Mouse (Mus musculus): Measurements from ENCODE around the gene B230219D22Rik.

Gene B230219D22Rik

DNA sequence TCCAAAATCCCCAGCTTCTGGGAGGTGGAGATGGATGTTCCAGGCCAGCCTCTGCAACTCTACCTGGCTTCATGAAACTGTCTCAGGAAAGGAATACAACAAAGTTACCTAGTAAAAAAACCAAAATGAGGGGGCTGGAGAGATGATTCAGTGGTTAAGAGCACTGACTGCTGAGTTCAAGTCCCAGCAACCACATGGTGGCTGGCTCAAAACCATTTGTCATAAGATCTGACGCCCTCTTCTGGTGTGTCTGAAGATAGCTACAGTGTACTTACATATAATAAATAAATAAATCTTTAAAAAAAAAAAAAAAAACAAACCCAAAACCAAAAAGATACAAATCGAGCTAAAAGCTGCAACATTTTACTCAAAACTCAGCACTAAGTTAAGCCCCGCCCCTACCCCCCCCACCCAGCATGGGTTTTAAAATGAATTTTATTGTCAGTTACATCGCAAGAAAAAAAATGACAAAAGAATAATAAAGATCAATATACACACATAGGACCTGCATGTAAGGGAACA, 33.7 kb downstream of the B230219D22Rik start:
- DNase-seq (ENCODE audit: extremely low spot score, low spot score), result no peak

DNA sequence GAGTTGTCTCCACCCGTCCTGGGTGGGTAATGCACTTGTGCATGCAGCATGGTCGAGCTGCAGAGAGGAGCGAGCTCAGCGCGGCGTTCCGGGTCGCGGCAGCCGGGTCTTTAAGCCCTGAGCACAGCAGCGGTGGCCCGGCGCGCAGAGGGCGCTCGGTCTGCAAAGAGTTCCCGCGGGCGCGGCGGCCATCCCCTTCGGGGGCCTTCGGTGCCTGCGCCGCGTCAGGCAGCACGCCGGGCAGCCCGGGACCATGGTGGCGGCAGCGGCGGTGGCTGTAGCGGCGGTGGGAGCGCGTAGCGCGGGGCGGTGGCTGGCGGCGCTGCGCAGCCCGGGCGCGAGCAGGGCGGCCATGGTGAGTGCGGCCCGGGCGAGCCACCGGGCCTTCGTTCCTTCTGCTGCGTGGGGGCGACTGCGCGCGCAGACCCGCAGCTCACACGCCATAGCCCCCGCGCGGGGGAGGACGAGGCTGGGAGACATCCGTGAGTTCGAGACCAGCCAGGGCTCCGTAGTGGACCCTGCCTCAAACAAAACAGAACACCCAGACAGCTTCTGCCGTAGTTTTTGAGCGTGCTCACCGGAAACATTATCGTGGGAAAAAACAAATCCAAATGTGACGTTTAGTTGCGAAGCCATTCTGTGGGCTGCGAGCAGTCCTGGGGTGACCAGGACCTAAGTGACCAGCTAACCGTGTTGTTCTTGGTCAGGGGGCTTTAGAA, 34.4 kb downstream of the B230219D22Rik start, which contains the start of gene Pcbd2:
Gene Pcbd2 (plus strand): TSS at position 249 of the 719 bp plus-strand sequence.
- peak; percentile 90 for DNase-seq (ENCODE audit: extremely low spot score, low spot score)

DNA sequence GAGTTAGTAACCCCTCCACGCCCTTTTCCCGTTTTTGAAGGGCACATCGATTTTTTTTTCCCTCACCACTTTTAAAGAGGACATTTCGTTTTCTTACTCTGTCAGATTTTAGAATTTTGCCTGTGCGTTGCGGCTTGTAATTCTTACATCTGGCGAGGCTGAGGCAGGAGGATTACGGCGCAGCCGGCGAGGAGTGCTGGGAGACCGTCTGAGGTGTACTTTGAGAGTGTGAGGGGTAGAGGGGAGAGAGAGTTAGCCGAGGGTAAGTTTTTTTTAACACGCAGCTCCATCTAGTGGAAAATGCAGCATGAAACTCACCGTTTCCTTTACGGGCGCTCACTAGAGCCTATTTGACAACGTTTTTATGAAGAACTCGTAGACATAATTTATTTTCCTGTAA, 34.9 kb downstream of the B230219D22Rik start:
- DNase-seq (ENCODE audit: extremely low spot score, low spot score), result peak; percentile 71

DNA sequence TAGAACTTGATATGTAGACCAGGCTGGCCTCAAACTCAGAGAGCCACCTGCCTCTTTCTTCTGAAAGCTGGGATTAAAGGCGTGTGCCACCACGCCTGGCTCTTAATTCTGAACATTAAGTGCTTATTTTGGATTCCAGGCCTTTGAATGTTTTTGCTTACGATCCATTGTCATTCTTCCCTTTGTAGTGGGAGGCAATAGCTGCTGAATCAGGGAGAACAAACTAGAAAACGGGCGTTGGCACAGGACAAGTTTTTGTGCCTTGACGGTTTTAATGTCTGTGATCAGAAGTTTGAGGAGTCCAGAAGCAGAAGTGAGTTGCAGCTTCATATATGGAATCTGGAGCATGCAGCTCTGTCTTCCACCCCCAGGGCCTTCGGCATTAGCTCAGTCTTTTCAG, 37.8 kb downstream of the B230219D22Rik start:
- no peak for DNase-seq (ENCODE audit: extremely low spot score, low spot score)

DNA sequence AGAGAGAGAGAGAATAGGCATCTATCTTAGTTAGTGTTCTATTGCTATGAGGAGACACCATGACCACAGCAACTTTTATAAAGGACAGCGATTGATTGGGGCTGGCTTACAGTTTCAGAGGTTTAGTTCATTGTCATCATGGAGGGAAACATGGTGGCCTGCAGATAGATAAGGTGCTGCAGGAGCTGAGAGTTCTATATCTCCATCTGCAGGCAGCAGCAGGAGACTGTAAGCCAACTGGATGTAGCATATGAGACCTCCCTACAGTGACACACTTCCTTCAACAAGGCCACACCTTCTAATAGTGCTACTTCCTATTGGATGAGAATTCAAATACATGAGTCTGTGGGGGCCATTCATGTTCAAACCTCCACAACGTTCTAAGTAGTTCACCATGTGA, 39.2 kb downstream of the B230219D22Rik start:
- DNase-seq (ENCODE audit: extremely low spot score, low spot score), result no peak

DNA sequence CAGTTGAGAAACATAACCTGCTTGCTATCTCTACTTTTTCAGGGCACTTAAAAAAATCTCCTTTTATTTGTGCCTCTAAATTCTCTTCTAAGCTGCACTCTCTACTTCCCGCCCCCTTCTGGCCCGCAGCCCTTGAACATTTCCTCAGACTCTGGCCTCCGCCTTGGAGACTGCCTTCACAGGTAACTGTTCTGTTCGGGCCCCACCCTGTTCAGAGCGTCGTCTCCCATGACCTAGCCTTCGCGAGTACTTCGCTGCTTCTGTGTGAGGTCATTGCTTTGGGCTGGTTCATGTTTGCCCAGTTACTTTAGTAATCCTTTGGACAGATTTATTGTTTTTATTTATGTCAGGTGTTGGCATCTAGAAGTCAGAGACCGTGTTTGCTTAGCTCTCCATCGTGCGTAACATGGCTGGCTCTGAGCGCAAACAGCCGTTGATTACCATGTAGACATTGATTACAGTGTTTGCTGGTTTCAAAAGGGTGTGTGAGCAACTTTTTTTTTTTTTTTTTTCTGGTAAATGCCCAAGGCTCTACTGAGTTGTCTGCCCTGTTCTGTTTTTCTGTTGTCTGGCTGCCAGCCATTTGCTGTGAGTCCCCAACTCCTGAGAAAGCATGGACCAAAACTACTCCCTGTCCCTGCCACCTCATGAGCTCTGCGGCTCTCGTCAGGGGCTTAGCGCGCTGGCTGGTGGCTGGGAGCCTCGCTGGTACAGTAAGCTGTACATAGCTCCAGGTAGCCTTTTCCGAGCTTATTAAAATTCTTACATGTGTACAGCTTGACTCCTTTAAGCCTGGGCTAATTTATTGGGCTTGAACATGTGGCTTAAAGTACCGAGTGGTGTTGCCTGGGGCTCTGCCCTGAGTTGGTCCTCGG, 40.9 kb downstream of the B230219D22Rik start:
- no peak for DNase-seq (ENCODE audit: extremely low spot score, low spot score)

DNA sequence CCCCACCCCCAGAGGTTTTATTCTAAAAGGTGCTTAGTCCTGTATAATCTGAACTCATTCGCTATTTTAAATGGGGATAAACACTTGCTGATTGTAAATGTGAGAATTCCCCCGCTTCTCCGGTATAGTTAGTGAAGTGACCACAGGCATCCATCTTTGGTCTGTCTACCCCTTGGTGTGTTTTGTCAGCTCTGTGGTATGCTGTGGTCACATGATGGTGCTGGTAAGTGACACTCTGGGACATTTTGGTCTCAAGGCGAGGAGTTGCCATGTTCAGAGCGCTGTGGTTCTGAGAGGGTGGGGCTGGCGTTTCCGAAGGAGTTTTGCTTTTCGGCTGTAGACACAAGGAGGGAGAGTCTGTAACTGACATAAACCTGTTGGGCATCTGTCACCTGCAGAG, 45.0 kb downstream of the B230219D22Rik start:
- DNase-seq (ENCODE audit: extremely low spot score, low spot score), result no peak

DNA sequence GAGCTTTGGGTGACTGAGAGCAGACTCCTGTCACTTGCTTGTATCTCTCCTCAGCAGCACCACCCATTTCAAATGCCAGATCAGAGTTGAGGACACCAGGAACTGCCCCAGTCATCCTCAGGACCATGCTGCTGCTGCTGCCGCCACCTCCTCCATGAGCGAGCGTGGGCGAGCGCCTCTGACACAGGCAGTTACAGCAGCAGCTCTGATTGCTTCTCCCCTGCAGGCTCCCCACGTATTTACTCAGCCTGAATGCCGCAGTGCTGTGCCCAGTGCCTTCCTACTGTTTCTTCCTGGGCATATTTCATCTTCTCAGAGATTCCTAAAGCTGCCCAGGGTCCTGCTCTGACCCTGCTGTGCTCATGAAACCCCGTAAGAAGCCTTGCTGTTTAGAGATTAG, 49.4 kb downstream of the B230219D22Rik start:
- no peak for DNase-seq (ENCODE audit: extremely low spot score, low spot score)
